In genomic region chr4:33290002-33290401, GRCm38 (mm10) we compare ENCODE assay signal across 8 mouse cellular contexts. TPM values are rescaled to one million over a fixed set of nuclear protein-coding genes. Genes with fewer than 3 reads are reported as not detected.
DNase-seq lines count a peak whose midpoint lies in the region; ATAC-seq and TF ChIP-seq lines count a peak whose summit lies in the region.

TSS of gene Pnrc1 (minus strand) at chr4:33290163.

- peak; percentile 70 for ATAC-seq in granulocyte monocyte progenitor cell, adult 5-6 weeks (replicated peaks; ENCODE audit: poor library complexity, severe bottlenecking)
- ATAC-seq in intestine, embryonic 16.5 days = peak; percentile 81; the same call in 1 of the 2 replicates
- ATAC-seq in limb, embryonic 12.5 days (ENCODE audit: insufficient number of reproducible peaks, insufficient read depth, low FRiP score, low TSS enrichment, low read depth) = peak; percentile 96
- no peak for ATAC-seq in midbrain, embryonic 14.5 days (ENCODE audit: low FRiP score, low TSS enrichment)

- no peaks in the 10 kb centered on the region for H3K4me1 ChIP-seq in thymus, adult 2 months (replicated peaks; ENCODE audit: control insufficient read depth, insufficient read depth, low read length)
- no peaks in the 10 kb centered on the region for H3K4me1 ChIP-seq in cortical plate, adult 2 months (ENCODE audit: control insufficient read depth, insufficient read depth, low read length)
- H3K4me1 ChIP-seq in intestine, embryonic 16.5 days (ENCODE audit: control insufficient read depth, insufficient read depth, low read length) = no peaks in the 10 kb centered on the region
- peaks cover 7% of the 10 kb centered on the region; the same call in 1 of the 2 replicates for H3K4me1 ChIP-seq in limb, embryonic 12.5 days (replicated peaks)
- no peaks in the 10 kb centered on the region for H3K4me1 ChIP-seq in midbrain, embryonic 14.5 days (ENCODE audit: control insufficient read depth, insufficient read depth, low read length)

- H3K9me3 ChIP-seq in intestine, embryonic 16.5 days (ENCODE audit: control insufficient read depth, low read length) = no peaks in the 10 kb centered on the region
- H3K9me3 ChIP-seq in limb, embryonic 12.5 days = no peaks in the 10 kb centered on the region
- H3K9me3 ChIP-seq in midbrain, embryonic 14.5 days (ENCODE audit: control insufficient read depth, low read length) = no peaks in the 10 kb centered on the region

- TF ChIP-seq CTCF in thymus, adult 2 months (IDR thresholded peaks at IDR 0.05; ENCODE audit: borderline replicate concordance, control insufficient read depth, extremely low read depth, insufficient read depth, low read length, poor library complexity) = no peak
- TF ChIP-seq CTCF in cortical plate, adult 2 months (IDR thresholded peaks at IDR 0.05; ENCODE audit: extremely low read depth, insufficient read depth, low read length) = no peak

- no peak within 1 kb of the TSS; the same call in 1 of the 2 replicates for H3K4me2 ChIP-seq in intestine, embryonic 16.5 days (ENCODE audit: low read depth, low read length)
- peak within 1 kb of the TSS; percentile 43 for H3K4me2 ChIP-seq in limb, embryonic 12.5 days
- H3K4me2 ChIP-seq in midbrain, embryonic 14.5 days (ENCODE audit: low read length) = no peak within 1 kb of the TSS

- no peaks in the 10 kb centered on the region for H3K27me3 ChIP-seq in thymus, adult 2 months (ENCODE audit: control insufficient read depth, insufficient read depth, low read length)
- no peaks in the 10 kb centered on the region for H3K27me3 ChIP-seq in intestine, embryonic 16.5 days (replicated peaks; ENCODE audit: control insufficient read depth, insufficient read depth, low read length)
- H3K27me3 ChIP-seq in limb, embryonic 12.5 days = no peaks in the 10 kb centered on the region
- H3K27me3 ChIP-seq in midbrain, embryonic 14.5 days (ENCODE audit: control insufficient read depth, insufficient read depth, low read length) = no peaks in the 10 kb centered on the region

- no peak within 1 kb of the TSS for H3K9ac ChIP-seq in intestine, embryonic 16.5 days (ENCODE audit: low read depth, low read length)
- no peak within 1 kb of the TSS; the same call in 1 of the 2 replicates for H3K9ac ChIP-seq in limb, embryonic 12.5 days (replicated peaks)
- no peak within 1 kb of the TSS for H3K9ac ChIP-seq in midbrain, embryonic 14.5 days (replicated peaks; ENCODE audit: low read length)

- no peak within 1 kb of the TSS for H3K4me3 ChIP-seq in thymus, adult 2 months (ENCODE audit: control insufficient read depth, insufficient read depth, low read length)
- H3K4me3 ChIP-seq in cortical plate, adult 2 months (ENCODE audit: insufficient read depth, low read length) = peak within 1 kb of the TSS; percentile 34
- peak within 1 kb of the TSS; percentile 17; the same call in 1 of the 2 replicates for H3K4me3 ChIP-seq in intestine, embryonic 16.5 days (ENCODE audit: low read length)
- peak within 1 kb of the TSS; percentile 29 for H3K4me3 ChIP-seq in limb, embryonic 12.5 days (replicated peaks)
- H3K4me3 ChIP-seq in midbrain, embryonic 14.5 days (replicated peaks; ENCODE audit: low read depth, low read length) = no peak within 1 kb of the TSS

- WGBS in thymus, adult 2 months = 26% methylated on average over 3 of the region's 3 CpGs
- WGBS in intestine, embryonic 16.5 days = 40% methylated on average over 3 of the region's 3 CpGs
- WGBS in limb, embryonic 12.5 days = 45% methylated on average over 3 of the region's 3 CpGs
- WGBS in midbrain, embryonic 14.5 days = 71% methylated on average over 3 of the region's 3 CpGs

- H3K36me3 ChIP-seq in thymus, adult 2 months (ENCODE audit: control insufficient read depth, insufficient read depth, low read length) = no peaks in the 10 kb centered on the region
- H3K36me3 ChIP-seq in intestine, embryonic 16.5 days (ENCODE audit: control insufficient read depth, insufficient read depth, low read length) = no peaks in the 10 kb centered on the region
- no peaks in the 10 kb centered on the region for H3K36me3 ChIP-seq in limb, embryonic 12.5 days
- no peaks in the 10 kb centered on the region for H3K36me3 ChIP-seq in midbrain, embryonic 14.5 days (ENCODE audit: control insufficient read depth, insufficient read depth, low read length)

- DNase-seq in thymus, adult 2 months = no peak
- no peak for DNase-seq in thymus, postnatal 14 days
- DNase-seq in midbrain, embryonic 14.5 days = peak; percentile 19
- no peak for DNase-seq in spleen, postnatal 14 days (ENCODE audit: low spot score in 2 of 2)

- H3K27ac ChIP-seq in thymus, adult 2 months (ENCODE audit: control insufficient read depth, insufficient read depth, low read length) = 0 out of 2 replicates have a peak within 1 kb of the TSS, but pooled peaks have one; percentile 33
- no peak within 1 kb of the TSS for H3K27ac ChIP-seq in cortical plate, adult 2 months (ENCODE audit: insufficient read depth, low read length)
- no peak within 1 kb of the TSS for H3K27ac ChIP-seq in intestine, embryonic 16.5 days (ENCODE audit: low read length)
- peak within 1 kb of the TSS; percentile 81 for H3K27ac ChIP-seq in limb, embryonic 12.5 days
- no peak within 1 kb of the TSS for H3K27ac ChIP-seq in midbrain, embryonic 14.5 days (replicated peaks; ENCODE audit: low read depth, low read length)

- TF ChIP-seq POLR2A in thymus, adult 2 months (IDR thresholded peaks at IDR 0.05; ENCODE audit: control insufficient read depth, extremely low read depth, insufficient read depth, low read length, poor library complexity) = no peak
- no peak for TF ChIP-seq POLR2A in cortical plate, adult 2 months (IDR thresholded peaks at IDR 0.05; ENCODE audit: extremely low read depth, insufficient read depth, low read length)

RNA-seq across cellular contexts. Expression of gene Pnrc1, which starts in this region (rescaled TPM):
- polyA plus RNA-seq in thymus, adult 2 months (2012; rRNA removed) = 250 and 410 TPM in 2 replicates
- 40.7 and 44.5 TPM in 2 replicates for polyA plus RNA-seq in cortical plate, adult 2 months (2012; rRNA removed)
- total RNA-seq in granulocyte monocyte progenitor cell, adult 5-6 weeks (2014; fragmentation: Nextera tagmentation) = 48.2 and 55.2 TPM in 2 replicates
- 66.8 and 116 TPM in 2 replicates for total RNA-seq in granulocyte monocyte progenitor cell, adult 5-6 weeks (2017)
- 51.0 and 59.6 TPM in 2 replicates for polyA plus RNA-seq in intestine, embryonic 16.5 days (2015; fragmentation: Nextera tagmentation; extraction: Ambion mirVana)
- polyA plus RNA-seq in limb, embryonic 12.5 days (2016; fragmentation: Nextera tagmentation; extraction: Ambion mirVana) = 127 and 128 TPM in 2 replicates
- 73.5 and 83.2 TPM in 2 replicates for polyA plus RNA-seq in midbrain, embryonic 14.5 days (2014; fragmentation: Nextera tagmentation; extraction: Ambion mirVana)

Comparison
In these comparisons a context has a peak if more than half of its experiments do, and no peak if none do; other contexts are left out.
1. H3K27ac ChIP-seq: peak in thymus, adult 2 months (single experiment) and limb, embryonic 12.5 days (single experiment); none in cortical plate, adult 2 months (single experiment), intestine, embryonic 16.5 days (single experiment) and midbrain, embryonic 14.5 days (single experiment).
2. H3K4me3 ChIP-seq: peak in cortical plate, adult 2 months (single experiment), intestine, embryonic 16.5 days (single experiment) and limb, embryonic 12.5 days (single experiment); none in thymus, adult 2 months (single experiment) and midbrain, embryonic 14.5 days (single experiment).